Mouse (Mus musculus): ENCODE data around the gene Plod1.

- no peak for TF ChIP-seq POLR2A (IDR thresholded peaks at IDR 0.05; ENCODE audit: borderline replicate concordance, extremely low read depth, low read depth, low read length)
- TF ChIP-seq CTCF (IDR thresholded peaks at IDR 0.05; ENCODE audit: insufficient read depth, low read length): no peak
These were observed 70.9 kb downstream of the Plod1 start for GRCm38 (mm10) chr4:147865651-147866050.
